Mouse (Mus musculus) brain, embryonic 14.5 days (tissue): Measurements from ENCODE around the gene Nfatc3. TPM values are rescaled to one million over a fixed set of nuclear protein-coding genes. Genes with fewer than 3 reads are reported as not detected.
A peak's percentile ranks its signal among the peaks of the same experiment; 100 is the strongest.

Experiments
- DNase-seq: peaks from one replicate; pipeline ENCODE4 v3.0.0-alpha.2; 2011; ENCODE audit warnings: low read depth
- CTCF ChIP-seq: fragments of 200-500 bp; IDR thresholded peaks from 2 replicates; pipeline ENCODE4 v1.5.1; 2012; ENCODE audit warnings: inconsistent platforms, mild to moderate bottlenecking, moderate library complexity, borderline replicate concordance; ENCODE audit not compliant: insufficient read depth, insufficient read length; ENCODE audit errors: extremely low read depth
- POLR2A ChIP-seq: fragments of 200-500 bp; IDR thresholded peaks from 2 replicates; pipeline ENCODE4 v1.6.1; 2012; ENCODE audit warnings: mild to moderate bottlenecking, inconsistent platforms, borderline replicate concordance; ENCODE audit not compliant: poor library complexity, insufficient read depth, insufficient read length, severe bottlenecking; ENCODE audit errors: extremely low read depth
- polyA plus RNA-seq: library from polyadenylated mRNA; depleted of rRNA; stranded (reverse); fragments of >200 nt; gene quantifications from 2 replicates; pipeline ENCODE4 v1.2.3, GENCODE M21; 2012

Nfatc3 gene
- polyA plus RNA-seq, 1 experiment: 13.1 TPM

- no peak for TF ChIP-seq CTCF
- no peak for TF ChIP-seq POLR2A
- no peak for DNase-seq
These were observed 94.2 kb downstream of the Nfatc3 start for GRCm38 (mm10) chr8:106152876-106153275.

DNA sequence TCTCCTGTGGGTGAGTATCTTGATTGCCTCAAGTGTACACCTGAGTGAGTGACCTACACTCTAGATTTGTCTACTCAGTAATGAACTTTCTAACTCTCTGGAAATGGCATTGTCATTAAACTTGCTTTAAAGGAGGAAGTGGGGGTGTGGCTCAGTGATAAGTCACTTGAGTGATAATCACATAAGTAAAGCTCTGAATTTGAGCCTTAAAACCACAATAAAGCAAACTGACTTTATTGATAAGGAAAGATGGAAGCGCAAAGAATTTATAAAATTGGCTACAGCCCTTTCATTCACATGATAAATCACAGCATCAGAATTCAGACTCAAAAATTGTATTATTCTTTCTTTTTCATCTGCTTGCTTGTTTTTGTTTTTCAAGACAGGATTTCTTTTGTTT lies 98.8 kb downstream of the Nfatc3 start:
- DNase-seq: no peak
- TF ChIP-seq POLR2A (no peak), CTCF (no peak)

DNA sequence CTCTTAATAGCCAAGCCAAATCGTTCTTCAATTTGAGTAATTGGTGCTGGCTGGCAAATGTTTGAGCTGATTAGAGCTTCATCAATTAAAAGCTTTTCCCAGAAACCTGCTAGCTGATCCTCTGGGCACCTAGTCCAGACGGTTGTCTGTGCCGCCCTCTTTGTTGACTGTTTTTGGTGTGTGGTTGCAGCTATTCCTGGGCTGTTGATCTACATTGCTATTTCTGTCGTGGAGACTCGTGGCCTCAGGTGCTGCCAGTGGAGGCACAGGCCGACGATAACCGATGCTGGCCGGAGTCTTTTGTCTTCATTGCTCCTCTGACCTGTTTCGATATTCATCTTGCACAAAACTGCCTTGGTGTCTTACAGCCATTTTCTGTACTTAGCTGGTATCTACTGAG lies 99.7 kb downstream of the Nfatc3 start:
- DNase-seq: no peak
- no peak for TF ChIP-seq CTCF
- TF ChIP-seq POLR2A: no peak

DNA sequence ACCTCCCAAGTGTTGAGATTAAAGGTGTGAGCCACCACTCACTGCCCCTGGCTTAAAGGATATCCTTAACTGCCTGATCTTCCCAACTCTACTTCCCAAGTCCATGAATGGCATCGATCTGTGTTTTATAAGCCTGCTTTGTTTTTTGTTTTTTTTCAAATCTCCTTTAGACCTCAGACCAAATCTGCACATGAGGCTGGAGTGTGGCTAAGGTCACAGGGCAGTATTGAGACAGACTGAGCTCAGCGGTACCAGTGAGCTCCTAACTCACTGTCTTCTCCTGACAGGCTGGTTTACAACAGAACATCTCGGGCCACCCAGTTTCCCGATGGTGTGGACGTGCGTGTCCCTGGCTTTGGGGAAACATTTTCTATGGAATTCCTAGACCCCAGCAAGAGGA lies 101.2 kb downstream of the Nfatc3 start:
- TF ChIP-seq POLR2A (no peak), CTCF (no peak)
- no peak for DNase-seq

DNA sequence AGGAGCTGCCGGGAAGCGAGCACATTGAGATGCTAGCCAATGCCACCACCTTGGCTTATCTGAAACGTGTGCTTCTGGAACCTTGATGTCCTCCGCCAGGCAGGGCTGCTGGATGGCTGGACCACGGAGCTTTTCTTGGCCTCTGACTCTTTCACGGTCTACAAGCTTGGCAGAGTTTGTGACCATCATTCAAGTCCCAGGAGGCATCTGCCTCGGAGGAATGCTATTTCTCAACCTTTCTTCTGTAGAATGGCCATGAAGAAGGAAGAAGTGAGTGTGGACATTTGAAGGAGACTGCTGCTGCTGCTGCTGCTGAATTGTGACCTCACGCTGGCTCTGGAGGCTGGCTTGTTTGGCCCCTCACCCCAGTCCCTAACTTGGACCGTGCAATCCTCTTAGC lies 104.6 kb downstream of the Nfatc3 start:
- DNase-seq: no peak
- TF ChIP-seq POLR2A: no peak
- no peak for TF ChIP-seq CTCF

GRCm38 (mm10) chr8:106165460-106165859 lies 106.8 kb downstream of the Nfatc3 start:
- peak; percentile 69 for DNase-seq
- TF ChIP-seq POLR2A (no peak), CTCF (peak; percentile 76; the same call in 1 of the 2 replicates)

GRCm38 (mm10) chr8:106168356-106169016 lies 109.8 kb downstream of the Nfatc3 start, which contains the start of gene Slc7a6:
Slc7a6 (plus strand) TSS chr8:106168857.
- TF ChIP-seq CTCF (no peak), POLR2A (peak; percentile 95)
- DNase-seq: peak; percentile 90

DNA sequence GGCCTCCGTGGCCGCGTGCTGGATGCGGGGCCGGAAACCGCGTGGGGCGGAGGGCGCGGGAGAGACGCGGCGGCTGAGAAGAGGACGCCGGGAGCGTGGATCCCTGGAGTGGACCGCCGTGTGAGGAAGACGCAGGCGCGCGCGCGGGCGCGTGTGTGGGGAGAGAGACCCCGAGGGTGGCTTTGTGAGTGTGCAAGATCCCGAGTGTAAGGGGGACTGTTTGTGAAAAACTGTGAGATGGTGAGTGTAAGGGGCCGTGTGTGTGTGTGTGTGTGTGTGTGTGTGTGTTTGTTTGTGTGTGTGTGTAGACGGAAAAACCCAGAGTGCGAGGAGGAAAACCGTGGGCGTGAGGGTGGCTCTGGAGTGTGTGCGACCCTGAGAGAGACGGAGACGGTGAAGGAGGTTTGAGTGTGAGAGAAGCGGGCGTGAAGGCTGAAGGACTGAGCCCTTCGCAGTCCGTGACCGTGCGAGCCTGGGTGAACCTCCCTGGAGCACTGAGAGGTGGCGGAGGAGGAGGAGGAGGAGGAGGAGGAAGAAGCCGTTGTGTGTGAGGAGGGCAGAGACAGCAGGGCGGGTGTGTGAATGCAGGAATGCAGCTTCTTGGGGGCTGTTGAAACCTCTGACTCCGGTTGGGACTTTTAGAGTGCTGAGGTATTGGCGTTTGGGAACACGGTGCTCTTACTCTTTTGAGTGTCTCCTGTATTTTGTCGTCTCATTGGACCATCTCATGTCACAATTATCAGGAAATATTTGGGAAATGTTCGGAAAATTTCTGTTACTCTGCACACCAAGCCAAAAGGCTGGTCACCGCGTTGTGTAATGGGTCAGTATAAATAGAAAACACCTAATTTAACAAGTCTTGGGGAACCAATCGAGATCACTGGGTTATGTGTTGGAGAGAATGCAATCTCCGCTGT lies 110.6 kb downstream of the Nfatc3 start:
- TF ChIP-seq CTCF (no peak), POLR2A (no peak)

DNA sequence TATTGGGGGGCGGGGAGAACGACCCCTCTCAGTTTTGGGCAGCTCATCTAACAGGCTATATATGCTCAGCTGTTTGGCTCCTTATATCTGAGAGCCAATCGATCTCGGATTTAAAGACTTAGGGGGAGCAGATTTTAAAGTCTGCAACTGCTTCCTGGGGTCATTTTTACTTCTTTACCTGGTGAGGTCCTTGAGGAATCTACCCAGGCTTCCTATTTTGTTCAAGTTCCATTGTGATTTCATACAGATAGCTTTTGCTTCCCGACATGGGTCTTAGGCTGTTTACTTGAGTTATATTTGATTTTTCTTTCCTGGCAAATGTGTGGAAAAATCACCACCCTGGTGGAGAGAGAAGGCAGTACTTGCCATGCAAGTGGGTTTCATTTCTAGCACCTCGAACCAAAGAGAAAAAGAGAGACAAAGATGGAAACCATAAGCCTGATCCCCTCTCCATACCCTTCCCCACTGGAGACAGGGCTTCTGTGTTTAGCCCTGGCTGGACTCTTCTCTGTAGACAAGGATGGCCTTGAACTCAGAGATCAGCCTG lies 111.4 kb downstream of the Nfatc3 start:
- TF ChIP-seq POLR2A: no peak
- TF ChIP-seq CTCF: peak; percentile 7; the same call in 1 of the 2 replicates
- DNase-seq: peak; percentile 24

More for the DNA sequence above, 110.6 kb downstream of the Nfatc3 start:
- DNase-seq: peak; percentile 81

GRCm38 (mm10) chr8:106173566-106173965 lies 114.9 kb downstream of the Nfatc3 start:
- TF ChIP-seq CTCF (no peak), POLR2A (no peak)
- DNase-seq: no peak

DNA sequence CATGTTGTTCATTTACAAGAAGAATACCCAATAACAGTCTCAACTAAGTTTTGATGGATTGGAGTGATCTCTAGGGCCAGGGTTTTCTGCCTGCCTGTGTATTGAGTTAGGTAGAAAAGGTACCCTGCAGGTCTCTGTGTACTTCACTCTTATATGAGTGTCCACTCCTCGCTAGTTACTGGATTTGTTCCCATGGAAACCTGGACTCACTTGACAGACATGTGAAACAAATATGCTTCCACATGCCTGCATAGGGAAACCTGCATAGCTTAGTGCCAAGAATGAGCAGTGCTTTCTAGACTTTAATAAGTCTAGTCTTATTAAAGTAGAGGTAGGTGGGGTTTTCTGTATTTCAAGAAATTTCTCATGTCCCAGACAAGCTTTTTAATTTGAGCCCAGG lies 118.3 kb downstream of the Nfatc3 start:
- TF ChIP-seq CTCF: no peak
- TF ChIP-seq POLR2A: no peak
- peak; percentile 53 for DNase-seq

GRCm38 (mm10) chr8:106177594-106177993 lies 119.0 kb downstream of the Nfatc3 start:
- no peak for TF ChIP-seq POLR2A
- TF ChIP-seq CTCF: no peak
- DNase-seq: no peak
